In the genomic region with DNA sequence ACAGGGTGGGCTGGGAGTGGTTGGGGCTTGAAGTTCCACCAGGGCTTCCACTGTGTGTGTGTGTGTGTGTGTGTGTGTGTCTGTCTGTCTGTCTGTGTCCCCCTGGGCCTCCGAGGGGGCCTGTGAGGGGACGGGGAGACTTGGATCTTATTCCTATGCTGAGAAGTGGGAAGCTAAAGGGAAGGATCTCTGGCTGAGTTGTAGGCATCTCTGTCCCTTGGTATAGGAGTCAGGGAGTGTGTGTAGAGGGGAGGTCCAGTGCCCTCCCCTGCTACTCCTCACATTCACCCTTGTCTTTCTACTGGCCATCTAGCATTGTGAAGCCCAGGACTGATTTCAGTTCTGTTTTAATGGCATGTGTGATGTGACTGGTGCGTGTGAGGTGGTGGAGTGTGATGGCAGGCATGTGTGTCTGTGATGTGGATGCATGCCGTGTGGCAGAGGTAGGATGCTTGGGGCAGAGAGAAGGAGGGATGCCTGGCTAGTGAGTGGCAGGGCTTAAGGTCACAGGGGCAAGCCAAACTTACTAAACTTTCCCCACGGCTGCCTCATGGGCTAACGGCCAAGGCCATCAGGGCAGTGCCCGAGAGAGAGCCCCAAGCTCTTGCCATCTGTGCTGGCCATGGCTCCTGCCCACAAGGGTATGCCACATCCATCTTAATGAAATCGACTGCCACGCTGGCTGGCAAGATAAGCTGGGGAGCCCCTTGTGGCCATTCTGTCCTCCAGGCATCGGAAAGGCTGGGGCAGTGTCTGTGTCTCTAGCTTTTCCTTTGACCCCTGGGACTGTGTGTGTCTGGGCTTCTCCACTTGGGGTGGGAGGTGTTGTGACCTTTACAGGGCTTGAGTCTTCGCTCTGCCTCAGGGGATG, we compare ENCODE assay signal across 8 mouse cellular contexts. TPM values are rescaled to one million over a fixed set of nuclear protein-coding genes. Genes with fewer than 3 reads are reported as not detected.
A peak's percentile ranks its signal among the peaks of the same experiment; 100 is the strongest.
DNase-seq lines count a peak whose midpoint lies in the region; ATAC-seq lines count a peak whose summit lies in the region.

No protein-coding gene starts in this region.

- H3K36me3 ChIP-seq in kidney, embryonic 14.5 days (ENCODE audit: control insufficient read depth, insufficient read depth, low read length) = no peaks in the 10 kb centered on the region
- no peaks in the 10 kb centered on the region for H3K36me3 ChIP-seq in embryonic facial prominence, embryonic 10.5 days (replicated peaks)
- H3K36me3 ChIP-seq in hindbrain, embryonic 15.5 days = no peaks in the 10 kb centered on the region
- no peaks in the 10 kb centered on the region for H3K36me3 ChIP-seq in neural tube, embryonic 13.5 days

- peaks cover 74% of the 10 kb centered on the region for H3K4me1 ChIP-seq in kidney, embryonic 14.5 days (ENCODE audit: control insufficient read depth, insufficient read depth, low read length)
- peaks cover 86% of the 10 kb centered on the region for H3K4me1 ChIP-seq in embryonic facial prominence, embryonic 10.5 days
- H3K4me1 ChIP-seq in hindbrain, embryonic 15.5 days (replicated peaks) = peaks cover 72% of the 10 kb centered on the region
- H3K4me1 ChIP-seq in neural tube, embryonic 13.5 days (replicated peaks) = peaks cover 93% of the 10 kb centered on the region

- no peak overlapping the region for H3K4me3 ChIP-seq in kidney, embryonic 14.5 days (ENCODE audit: low read length)
- H3K4me3 ChIP-seq in embryonic facial prominence, embryonic 10.5 days = peak overlapping the region; percentile 9; the same call in 1 of the 2 replicates
- H3K4me3 ChIP-seq in hindbrain, embryonic 15.5 days = no peak overlapping the region
- no peak overlapping the region for H3K4me3 ChIP-seq in neural tube, embryonic 13.5 days

- WGBS in kidney, embryonic 14.5 days = 30% methylated on average over 11 of the region's 11 CpGs
- whole genome bisulfite sequencing in embryonic facial prominence, embryonic 10.5 days = 43% methylated on average over 11 of the region's 11 CpGs
- 26% methylated on average over 11 of the region's 11 CpGs for WGBS in hindbrain, embryonic 15.5 days
- whole genome bisulfite sequencing in neural tube, embryonic 13.5 days = 15% methylated on average over 11 of the region's 11 CpGs

- peak overlapping the region; percentile 32; the same call in 1 of the 2 replicates for H3K9ac ChIP-seq in kidney, embryonic 14.5 days (ENCODE audit: low read depth, low read length)
- no peak overlapping the region for H3K9ac ChIP-seq in hindbrain, embryonic 15.5 days
- peak overlapping the region; percentile 55; the same call in 1 of the 2 replicates for H3K9ac ChIP-seq in neural tube, embryonic 13.5 days

- no peak for ATAC-seq in kidney, embryonic 14.5 days (ENCODE audit: low FRiP score, low TSS enrichment)
- no peak for ATAC-seq in hindbrain, embryonic 15.5 days (ENCODE audit: low FRiP score, low read depth)
- 0 out of 2 replicates have a peak, but pooled peaks have one; percentile 8 for ATAC-seq in neural tube, embryonic 13.5 days (ENCODE audit: low read depth)

- no peak overlapping the region; the same call in 1 of the 2 replicates for H3K4me2 ChIP-seq in kidney, embryonic 14.5 days (replicated peaks; ENCODE audit: low read depth, low read length)
- peak overlapping the region; percentile 38 for H3K4me2 ChIP-seq in hindbrain, embryonic 15.5 days
- peak overlapping the region; percentile 29 for H3K4me2 ChIP-seq in neural tube, embryonic 13.5 days

- H3K27me3 ChIP-seq in kidney, embryonic 14.5 days (ENCODE audit: control insufficient read depth, insufficient read depth, low read length) = peaks cover 7% of the 10 kb centered on the region; the same call in 1 of the 2 replicates
- peaks cover 79% of the 10 kb centered on the region for H3K27me3 ChIP-seq in embryonic facial prominence, embryonic 10.5 days (replicated peaks; ENCODE audit: low read depth, poor library complexity, severe bottlenecking)
- H3K27me3 ChIP-seq in hindbrain, embryonic 15.5 days = peaks cover 5% of the 10 kb centered on the region; the same call in 1 of the 2 replicates
- peaks cover 43% of the 10 kb centered on the region for H3K27me3 ChIP-seq in neural tube, embryonic 13.5 days

- DNase-seq in kidney, postnatal 36 days = no peak
- no peak for DNase-seq in embryonic facial prominence, embryonic 10.5 days (ENCODE audit: low spot score)
- no peak for DNase-seq in lung, postnatal 25 days (ENCODE audit: low spot score)
- DNase-seq in kidney, adult 9 months = no peak
- DNase-seq in spleen, postnatal 4 days (ENCODE audit: low spot score in 2 of 2) = no peak

- H3K27ac ChIP-seq in kidney, embryonic 14.5 days (ENCODE audit: low read depth, low read length) = peak overlapping the region; percentile 62
- peak overlapping the region; percentile 80 for H3K27ac ChIP-seq in embryonic facial prominence, embryonic 10.5 days (replicated peaks)
- H3K27ac ChIP-seq in hindbrain, embryonic 15.5 days (replicated peaks) = no peak overlapping the region
- peak overlapping the region; percentile 71 for H3K27ac ChIP-seq in neural tube, embryonic 13.5 days (replicated peaks)

- no peaks in the 10 kb centered on the region for H3K9me3 ChIP-seq in kidney, embryonic 14.5 days (ENCODE audit: control insufficient read depth, low read length)
- H3K9me3 ChIP-seq in embryonic facial prominence, embryonic 10.5 days = no peaks in the 10 kb centered on the region
- no peaks in the 10 kb centered on the region for H3K9me3 ChIP-seq in hindbrain, embryonic 15.5 days
- H3K9me3 ChIP-seq in neural tube, embryonic 13.5 days = no peaks in the 10 kb centered on the region

RNA-seq across cellular contexts. Expression of gene Macrod1, which starts 12.3 kb away (rescaled TPM):
- 9.9 and 10.7 TPM in 2 replicates for polyA plus RNA-seq in kidney, embryonic 14.5 days (2014; fragmentation: Nextera tagmentation; extraction: Ambion mirVana)
- 5.0 and 5.4 TPM in 2 replicates for polyA plus RNA-seq in embryonic facial prominence, embryonic 10.5 days (2016; fragmentation: Nextera tagmentation; extraction: Ambion mirVana)
- 5.5 and 6.1 TPM in 2 replicates for polyA plus RNA-seq in hindbrain, embryonic 15.5 days (2015; fragmentation: Nextera tagmentation; extraction: Ambion mirVana)
- 4.4 and 5.2 TPM in 2 replicates for polyA plus RNA-seq in neural tube, embryonic 13.5 days (2015; fragmentation: Nextera tagmentation; extraction: Ambion mirVana)

RNA-seq across cellular contexts. Expression of gene Stip1, which starts 29.1 kb away (rescaled TPM):
- polyA plus RNA-seq in kidney, embryonic 14.5 days (2014; fragmentation: Nextera tagmentation; extraction: Ambion mirVana) = 223 and 304 TPM in 2 replicates
- polyA plus RNA-seq in embryonic facial prominence, embryonic 10.5 days (2016; fragmentation: Nextera tagmentation; extraction: Ambion mirVana) = 453 and 489 TPM in 2 replicates
- 218 and 229 TPM in 2 replicates for polyA plus RNA-seq in hindbrain, embryonic 15.5 days (2015; fragmentation: Nextera tagmentation; extraction: Ambion mirVana)
- polyA plus RNA-seq in neural tube, embryonic 13.5 days (2015; fragmentation: Nextera tagmentation; extraction: Ambion mirVana) = 244 and 248 TPM in 2 replicates

RNA-seq across cellular contexts. Expression of gene Flrt1, which starts 36.6 kb away (rescaled TPM):
- polyA plus RNA-seq in kidney, embryonic 14.5 days (2014; fragmentation: Nextera tagmentation; extraction: Ambion mirVana) = 3.0 and 5.5 TPM in 2 replicates
- 2.5 and 2.9 TPM in 2 replicates for polyA plus RNA-seq in embryonic facial prominence, embryonic 10.5 days (2016; fragmentation: Nextera tagmentation; extraction: Ambion mirVana)
- 9.8 and 11.1 TPM in 2 replicates for polyA plus RNA-seq in hindbrain, embryonic 15.5 days (2015; fragmentation: Nextera tagmentation; extraction: Ambion mirVana)
- polyA plus RNA-seq in neural tube, embryonic 13.5 days (2015; fragmentation: Nextera tagmentation; extraction: Ambion mirVana) = 9.6 and 10.9 TPM in 2 replicates

RNA-seq across cellular contexts. Expression of gene Fermt3, which starts 49.6 kb away (rescaled TPM):
- polyA plus RNA-seq in kidney, embryonic 14.5 days (2014; fragmentation: Nextera tagmentation; extraction: Ambion mirVana) = 3.6 and 4.9 TPM in 2 replicates
- polyA plus RNA-seq in embryonic facial prominence, embryonic 10.5 days (2016; fragmentation: Nextera tagmentation; extraction: Ambion mirVana) = 7.1 and 8.0 TPM in 2 replicates
- polyA plus RNA-seq in hindbrain, embryonic 15.5 days (2015; fragmentation: Nextera tagmentation; extraction: Ambion mirVana) = 4.5 and 5.2 TPM in 2 replicates
- 4.4 and 4.9 TPM in 2 replicates for polyA plus RNA-seq in neural tube, embryonic 13.5 days (2015; fragmentation: Nextera tagmentation; extraction: Ambion mirVana)
